Mouse (Mus musculus): ENCODE results near the gene Fcmr.

DNA sequence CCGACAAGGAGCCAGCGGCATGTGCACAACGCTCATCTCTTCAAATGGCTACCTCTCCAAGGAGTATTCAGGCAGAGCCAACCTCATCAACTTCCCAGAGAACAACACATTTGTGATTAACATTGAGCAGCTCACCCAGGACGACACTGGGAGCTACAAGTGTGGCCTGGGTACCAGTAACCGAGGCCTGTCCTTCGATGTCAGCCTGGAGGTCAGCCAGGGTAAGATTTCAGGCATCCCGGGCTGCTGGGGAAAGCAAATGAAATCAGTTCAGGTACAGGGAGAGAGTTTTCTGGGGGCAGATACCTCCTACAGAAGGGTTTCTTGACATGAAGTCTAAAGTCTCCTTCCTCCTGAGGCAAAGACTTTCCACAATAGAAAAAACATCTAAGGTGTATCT lies 23.8 kb upstream of the Fcmr start:
- TF ChIP-seq CTCF (IDR thresholded peaks at IDR 0.05; ENCODE audit: extremely low read depth, insufficient read depth, low read length): no peak
- TF ChIP-seq POLR2A (IDR thresholded peaks at IDR 0.05; ENCODE audit: extremely low read depth, insufficient read depth, low read length): no peak
